Mouse (Mus musculus): ENCODE data around the gene Pigm.

Pigm gene

GRCm38 (mm10) chr1:172413491-172414230, 37.3 kb downstream of the Pigm start:
- no peak for DNase-seq (ENCODE audit: low spot score in 2 of 2)

DNA sequence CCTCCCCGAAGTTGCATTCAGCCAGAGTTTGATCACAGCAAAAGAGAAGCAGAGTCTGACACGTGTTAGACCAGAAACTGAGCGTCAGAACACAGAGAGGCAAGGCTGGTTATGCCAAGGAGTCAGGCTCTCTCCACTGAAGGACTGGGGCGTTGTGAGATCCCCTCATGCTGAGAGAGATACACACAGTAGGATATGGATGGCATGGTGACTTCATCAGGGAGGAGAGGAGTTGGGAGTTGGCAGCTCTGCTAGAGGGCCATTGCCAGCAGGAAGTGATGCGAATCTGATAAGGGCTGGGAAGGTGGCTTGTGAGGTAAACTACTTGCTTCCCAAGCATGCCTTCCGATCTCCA, 37.9 kb downstream of the Pigm start:
- DNase-seq (ENCODE audit: low spot score in 2 of 2): no peak

GRCm38 (mm10) chr1:172415061-172415460, 38.7 kb downstream of the Pigm start:
- no peak for DNase-seq (ENCODE audit: low spot score in 2 of 2)

DNA sequence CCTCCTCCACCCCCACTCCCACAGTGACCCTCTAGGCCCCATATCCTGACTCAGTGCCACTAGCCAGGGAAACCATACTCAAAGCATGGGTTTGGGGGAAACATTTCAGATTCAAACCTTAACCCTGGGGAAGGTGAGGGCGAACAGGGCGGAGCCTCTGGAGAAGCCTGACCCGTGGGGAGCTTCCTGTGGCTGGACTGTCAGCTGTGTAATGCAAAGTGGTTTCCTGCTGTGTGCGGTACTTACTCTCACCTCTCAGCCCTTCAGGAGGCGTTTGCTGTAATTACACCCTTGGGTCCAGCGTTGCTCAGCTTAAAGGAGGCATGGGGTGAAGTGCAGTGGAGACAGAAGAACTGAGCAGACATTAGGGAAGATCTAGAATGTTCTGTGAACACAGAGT, 41.8 kb downstream of the Pigm start:
- no peak for DNase-seq (ENCODE audit: low spot score in 2 of 2)

- DNase-seq (ENCODE audit: low spot score in 2 of 2): no peak
These were observed 42.3 kb downstream of the Pigm start for GRCm38 (mm10) chr1:172418642-172419041.

- DNase-seq (ENCODE audit: low spot score in 2 of 2): no peak
These were observed 43.8 kb downstream of the Pigm start for GRCm38 (mm10) chr1:172420181-172420580.

DNA sequence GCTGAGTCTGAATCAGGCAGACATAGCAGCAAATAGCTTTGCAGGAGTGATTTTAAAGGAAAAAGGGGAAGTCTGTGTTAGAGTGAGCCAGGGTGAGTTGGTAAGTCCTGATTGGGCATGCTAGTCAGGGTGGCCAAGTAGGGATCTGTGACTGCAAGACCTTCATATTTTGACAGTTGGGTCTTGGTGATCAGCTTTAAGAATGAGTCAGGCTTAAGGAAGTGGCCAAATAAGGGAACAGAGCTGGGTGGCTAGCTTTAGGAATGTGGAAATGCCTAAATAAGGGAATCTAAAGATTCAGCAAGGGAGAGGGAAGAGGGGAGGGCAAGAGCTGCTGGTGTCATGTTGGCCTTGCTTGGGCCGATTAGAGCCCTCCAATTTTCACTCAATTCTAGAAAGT, 47.0 kb downstream of the Pigm start:
- DNase-seq (ENCODE audit: low spot score in 2 of 2): no peak

GRCm38 (mm10) chr1:172426419-172426818, 50.1 kb downstream of the Pigm start:
- no peak for DNase-seq (ENCODE audit: low spot score in 2 of 2)

DNA sequence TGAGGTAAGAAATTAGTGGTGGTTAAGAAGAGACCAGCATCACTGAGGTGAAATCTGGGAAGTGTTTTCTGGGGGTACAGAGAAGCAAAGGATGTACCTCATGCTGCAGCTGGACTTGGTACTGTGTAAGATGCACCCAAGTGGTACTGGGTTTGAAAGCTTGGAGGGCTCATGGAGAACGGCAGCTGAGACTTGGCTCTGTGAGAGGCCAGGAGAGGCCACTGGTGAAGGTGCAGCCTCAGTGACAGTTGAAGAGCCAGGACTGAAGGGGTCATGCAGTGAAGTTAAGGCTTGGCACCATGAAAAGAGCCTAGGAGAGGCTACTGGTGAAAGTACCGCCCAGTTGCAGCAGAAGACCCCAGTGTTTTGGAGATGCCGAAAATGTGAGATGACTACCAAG, 51.5 kb downstream of the Pigm start:
- DNase-seq (ENCODE audit: low spot score in 2 of 2): no peak

GRCm38 (mm10) chr1:172428614-172429013, 52.3 kb downstream of the Pigm start:
- no peak for DNase-seq (ENCODE audit: low spot score in 2 of 2)

DNA sequence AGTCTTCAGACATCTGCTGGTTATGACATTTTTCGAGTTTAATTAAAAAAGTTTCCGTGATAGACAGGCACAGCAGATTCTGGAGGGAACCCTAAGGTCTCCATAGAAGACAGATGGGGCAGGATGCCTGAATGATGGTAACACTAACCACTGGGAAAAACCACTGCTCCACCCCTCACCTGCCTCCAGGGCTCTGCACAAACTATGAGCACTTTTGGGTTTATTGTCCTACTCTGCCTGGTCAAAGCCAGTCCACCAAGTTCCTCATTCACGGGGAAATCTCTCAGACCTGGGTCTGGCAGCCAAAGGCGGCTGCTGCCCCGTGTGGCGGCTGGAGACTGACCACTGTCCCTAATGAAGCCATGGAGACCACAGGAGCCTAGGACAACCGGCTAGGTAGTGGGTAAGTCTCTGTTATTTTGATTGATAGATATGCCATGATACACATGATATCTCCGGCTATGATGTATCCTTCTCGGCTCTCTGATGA, 54.4 kb downstream of the Pigm start:
- DNase-seq (ENCODE audit: low spot score in 2 of 2): no peak

- peak in 1 of 2 experiments; percentile 31 for DNase-seq (ENCODE audit: low spot score in 2 of 2)
These were observed 55.7 kb downstream of the Pigm start for GRCm38 (mm10) chr1:172431836-172432586.

DNA sequence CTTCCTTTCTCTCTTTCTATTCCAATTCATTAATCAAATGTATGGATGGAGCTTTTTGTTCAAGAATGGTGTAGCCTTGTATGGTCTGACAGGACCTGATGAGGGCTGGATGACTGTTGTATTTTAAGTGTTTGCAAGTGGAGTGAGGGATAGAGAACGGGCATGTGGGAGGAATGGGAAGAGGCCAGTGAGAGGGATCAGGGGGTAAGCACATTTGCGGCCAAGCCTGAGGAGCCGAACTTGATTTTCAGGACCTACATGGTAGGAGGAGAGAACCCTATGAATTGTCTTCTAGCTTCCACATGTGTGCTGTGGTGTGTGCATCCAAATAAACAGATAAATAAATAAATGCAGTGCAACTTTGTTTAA, 56.2 kb downstream of the Pigm start:
- DNase-seq (ENCODE audit: low spot score in 2 of 2): no peak

DNA sequence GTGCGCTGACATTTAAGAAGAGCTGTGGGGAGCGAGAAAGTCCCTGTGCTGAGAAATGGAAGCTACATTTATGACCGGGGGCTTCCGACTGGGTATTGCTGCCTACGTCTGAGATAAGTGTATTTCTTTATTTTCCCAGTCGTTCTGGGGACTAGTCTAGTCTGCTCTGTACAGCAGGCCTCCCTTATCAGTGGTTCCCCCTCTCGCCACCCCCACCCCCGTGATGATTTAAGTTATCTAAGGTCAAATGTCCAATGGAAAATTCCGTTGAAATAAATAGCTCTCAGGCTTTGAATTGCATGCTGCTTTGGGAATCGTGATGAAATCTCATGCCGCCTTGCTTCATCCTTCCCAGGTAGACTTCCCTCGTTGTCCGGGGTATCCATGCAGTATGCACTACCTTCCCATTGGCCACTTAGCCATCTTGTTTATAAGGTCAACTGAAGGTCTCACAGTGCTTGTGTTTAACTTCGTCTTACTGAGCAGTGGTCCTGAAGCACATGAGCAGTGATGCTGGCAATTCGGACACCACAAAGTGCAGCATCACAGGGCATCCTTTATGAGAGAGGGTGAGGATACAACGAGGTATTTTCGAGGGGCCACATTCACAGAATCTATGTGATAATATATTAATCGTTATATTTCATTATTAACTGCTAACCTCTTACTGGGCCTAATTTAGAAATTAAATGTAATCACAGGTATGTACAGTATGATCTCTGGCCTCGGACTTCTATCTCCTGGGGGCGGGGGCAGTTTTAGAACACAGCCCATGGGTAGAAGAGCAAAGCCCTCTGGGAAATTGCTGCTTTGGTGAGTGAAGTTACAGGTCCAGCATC, 56.9 kb downstream of the Pigm start:
- no peak for DNase-seq (ENCODE audit: low spot score in 2 of 2)

Measured in urinary bladder, adult 18-20 months (tissue).